Mouse (Mus musculus): ENCODE measurements around the gene Gm26727.
"Not testable (repeated sequence)": the region's sequence is repeated elsewhere in the genome, so short reads cannot be mapped to it uniquely, and the experiment has no call there.

Gene Gm26727

GRCm38 (mm10) chr2:67433081-67433480 is at the start of gene Gm26727:
TSS of gene Gm26727 (minus strand) at chr2:67433181.
- DNase-seq (ENCODE audit: low spot score in 2 of 2), result no peak

GRCm38 (mm10) chr2:67481051-67481450 is 48.1 kb upstream of the Gm26727 start:
- DNase-seq (ENCODE audit: low spot score in 2 of 2), result no peak

- DNase-seq (ENCODE audit: low spot score in 2 of 2), result no peak
These were observed 44.8 kb upstream of the Gm26727 start for GRCm38 (mm10) chr2:67477753-67478152.

GRCm38 (mm10) chr2:67470030-67470429 is 37.0 kb upstream of the Gm26727 start:
- not testable (repeated sequence) for DNase-seq (ENCODE audit: low spot score in 2 of 2)

- DNase-seq (ENCODE audit: low spot score in 2 of 2), result no peak
These were observed 34.1 kb upstream of the Gm26727 start for GRCm38 (mm10) chr2:67467036-67467435.

GRCm38 (mm10) chr2:67460857-67461256 is 27.9 kb upstream of the Gm26727 start:
- no peak for DNase-seq (ENCODE audit: low spot score in 2 of 2)

GRCm38 (mm10) chr2:67447206-67447605 is 14.2 kb upstream of the Gm26727 start:
- DNase-seq (ENCODE audit: low spot score in 2 of 2), result peak in 1 of 2 experiments; percentile 19

GRCm38 (mm10) chr2:67446772-67447171 is 13.8 kb upstream of the Gm26727 start:
- no peak for DNase-seq (ENCODE audit: low spot score in 2 of 2)

- DNase-seq (ENCODE audit: low spot score in 2 of 2), result no peak
These were observed 12.8 kb upstream of the Gm26727 start, which contains the start of gene Xirp2 for GRCm38 (mm10) chr2:67445780-67446179. TSS of gene Xirp2 (plus strand) at chr2:67446002.

- no peak for DNase-seq (ENCODE audit: low spot score in 2 of 2)
These were observed 5.3 kb upstream of the Gm26727 start for GRCm38 (mm10) chr2:67438309-67438708.

- no peak for DNase-seq (ENCODE audit: low spot score in 2 of 2)
These were observed 10.2 kb downstream of the Gm26727 start for GRCm38 (mm10) chr2:67422799-67423198.

GRCm38 (mm10) chr2:67420853-67421252 is 12.1 kb downstream of the Gm26727 start:
- DNase-seq (ENCODE audit: low spot score in 2 of 2), result no peak

- DNase-seq (ENCODE audit: low spot score in 2 of 2), result not testable (repeated sequence)
These were observed 19.6 kb downstream of the Gm26727 start, which contains the start of gene Gm21830 for GRCm38 (mm10) chr2:67413425-67413824. TSS of gene Gm21830 (plus strand) at chr2:67413725.

Data from frontal cortex, postnatal 14 days (tissue).